Comparison of ENCODE assay signal across 9 mouse cellular contexts in genomic region chr11:118326991-118327971, GRCm38 (mm10). TPM values are rescaled to one million over a fixed set of nuclear protein-coding genes. Genes with fewer than 3 reads are reported as not detected.
DNase-seq lines count a peak whose midpoint lies in the region; ATAC-seq and TF ChIP-seq lines count a peak whose summit lies in the region.
"Had no signal": no experiment of that assay in that cellular context is flagged by ENCODE, and none has a peak within 500 bp of the region (broad histone marks: within the 10 kb centered on the region; RNA-seq: fewer than 3 reads in every experiment).

No protein-coding gene starts in this region.

- H3K9ac ChIP-seq in forebrain, postnatal 0 days = peak overlapping the region; percentile 41
- H3K9ac ChIP-seq in heart, postnatal 0 days (replicated peaks; ENCODE audit: low read depth, low read length) = no peak overlapping the region
- no peak overlapping the region for H3K9ac ChIP-seq in stomach, embryonic 15.5 days

- 34% methylated on average over 24 of the region's 24 CpGs for WGBS in forebrain, postnatal 0 days
- 47% methylated on average over 24 of the region's 24 CpGs for WGBS in heart, postnatal 0 days
- WGBS in stomach, embryonic 15.5 days = 65% methylated on average over 24 of the region's 24 CpGs

- H3K4me1 ChIP-seq in forebrain, postnatal 0 days (ENCODE audit: insufficient read depth) = peaks cover 25% of the 10 kb centered on the region
- peaks cover 17% of the 10 kb centered on the region for H3K4me1 ChIP-seq in heart, postnatal 0 days (ENCODE audit: control insufficient read depth, insufficient read depth)
- H3K4me1 ChIP-seq in stomach, embryonic 15.5 days = peaks cover 16% of the 10 kb centered on the region

- TF ChIP-seq CTCF in forebrain, postnatal 0 days (IDR thresholded peaks at IDR 0.05; ENCODE audit: low read depth) = no peak
- no peak for TF ChIP-seq CTCF in heart, postnatal 0 days (IDR thresholded peaks at IDR 0.05; ENCODE audit: low read depth)

- no peak overlapping the region for H3K4me3 ChIP-seq in forebrain, postnatal 0 days (ENCODE audit: low read depth, low read length)
- H3K4me3 ChIP-seq in heart, postnatal 0 days (ENCODE audit: low read depth, low read length) = no peak overlapping the region
- no peak overlapping the region for H3K4me3 ChIP-seq in stomach, embryonic 15.5 days (replicated peaks)

- peak; percentile 91 for ATAC-seq in forebrain, postnatal 0 days
- ATAC-seq in heart, postnatal 0 days (ENCODE audit: insufficient read depth, low read depth) = peak; percentile 64
- peak; percentile 70; the same call in 1 of the 2 replicates for ATAC-seq in stomach, embryonic 15.5 days (ENCODE audit: insufficient read depth, low FRiP score, low read depth)

- peak overlapping the region; percentile 36 for H3K4me2 ChIP-seq in forebrain, postnatal 0 days (ENCODE audit: low read depth)
- H3K4me2 ChIP-seq in heart, postnatal 0 days (ENCODE audit: low read depth, low read length) = no peak overlapping the region
- H3K4me2 ChIP-seq in stomach, embryonic 15.5 days = no peak overlapping the region; the same call in 1 of the 2 replicates

- DNase-seq in R1 (ENCODE audit: low read depth, low spot score) = peak; percentile 50
- peak; percentile 64 for DNase-seq in cerebellum, adult 11-12 months
- peak; percentile 89 for DNase-seq in forebrain, postnatal 0 days
- DNase-seq in heart, postnatal 0 days (ENCODE audit: low spot score) = peak; percentile 74
- DNase-seq in layer of hippocampus, adult 9-10 months (ENCODE audit: low spot score) = peak; percentile 75
- DNase-seq in lung, postnatal 14 days = peak; percentile 69
- DNase-seq in thymus, postnatal 10 days (ENCODE audit: low spot score in 2 of 2) = no peak

- no peak for TF ChIP-seq EP300 in heart, postnatal 0 days (IDR thresholded peaks at IDR 0.05; ENCODE audit: low read depth)

- peak overlapping the region; percentile 95 for H3K27ac ChIP-seq in forebrain, postnatal 0 days (ENCODE audit: low read depth, low read length)
- peak overlapping the region; percentile 61 for H3K27ac ChIP-seq in heart, postnatal 0 days (ENCODE audit: low read depth)
- peak overlapping the region; percentile 75 for H3K27ac ChIP-seq in stomach, embryonic 15.5 days

- H3K36me3 ChIP-seq in forebrain, postnatal 0 days (ENCODE audit: insufficient read depth) = no peaks in the 10 kb centered on the region
- H3K36me3 ChIP-seq in heart, postnatal 0 days (replicated peaks; ENCODE audit: control insufficient read depth, insufficient read depth, low read length) = no peaks in the 10 kb centered on the region
- no peaks in the 10 kb centered on the region for H3K36me3 ChIP-seq in stomach, embryonic 15.5 days

- H3K9me3 ChIP-seq in forebrain, postnatal 0 days (ENCODE audit: low read length) = no peaks in the 10 kb centered on the region
- no peaks in the 10 kb centered on the region for H3K9me3 ChIP-seq in heart, postnatal 0 days (replicated peaks; ENCODE audit: control insufficient read depth, low read length)
- no peaks in the 10 kb centered on the region for H3K9me3 ChIP-seq in stomach, embryonic 15.5 days

- no peaks in the 10 kb centered on the region for H3K27me3 ChIP-seq in forebrain, postnatal 0 days (ENCODE audit: insufficient read depth, low read length)
- no peaks in the 10 kb centered on the region for H3K27me3 ChIP-seq in heart, postnatal 0 days (ENCODE audit: control insufficient read depth, insufficient read depth, low read length)
- H3K27me3 ChIP-seq in stomach, embryonic 15.5 days (replicated peaks) = no peaks in the 10 kb centered on the region

RNA-seq across cellular contexts. Expression of gene Cep295nl, which starts 15.0 kb away (rescaled TPM):
- 0.33 and 1.5 TPM in 2 replicates for total RNA-seq in forebrain, postnatal 0 days (2014; rRNA removed)
- 0.14 and 0.21 TPM in 2 replicates for polyA plus RNA-seq in forebrain, postnatal 0 days (2015; fragmentation: Nextera tagmentation; extraction: Ambion mirVana)
- total RNA-seq in heart, postnatal 0 days (2014; rRNA removed; ENCODE audit: low replicate concordance) = not detected in 2 replicates
- 0.19 and 0.31 TPM in 2 replicates for polyA plus RNA-seq in heart, postnatal 0 days (2015; fragmentation: Nextera tagmentation; extraction: Ambion mirVana)
- 0.36 and 0.42 TPM in 2 replicates for polyA plus RNA-seq in stomach, embryonic 15.5 days (2015; fragmentation: Nextera tagmentation; extraction: Ambion mirVana)
- total RNA-seq: common myeloid progenitor, adult 5-6 weeks had no signal

RNA-seq across cellular contexts. Expression of gene Timp2, which starts 28.3 kb away (rescaled TPM):
- total RNA-seq in forebrain, postnatal 0 days (2014; rRNA removed) = 174 and 208 TPM in 2 replicates
- 121 and 165 TPM in 2 replicates for polyA plus RNA-seq in forebrain, postnatal 0 days (2015; fragmentation: Nextera tagmentation; extraction: Ambion mirVana)
- total RNA-seq in heart, postnatal 0 days (2014; rRNA removed; ENCODE audit: low replicate concordance) = 77.5 and 78.5 TPM in 2 replicates
- polyA plus RNA-seq in heart, postnatal 0 days (2015; fragmentation: Nextera tagmentation; extraction: Ambion mirVana) = 61.9 and 65.5 TPM in 2 replicates
- polyA plus RNA-seq in stomach, embryonic 15.5 days (2015; fragmentation: Nextera tagmentation; extraction: Ambion mirVana) = 78.8 and 83.0 TPM in 2 replicates

RNA-seq across cellular contexts. Expression of gene Usp36, which starts 37.2 kb away (rescaled TPM):
- 17.1 and 22.1 TPM in 2 replicates for total RNA-seq in forebrain, postnatal 0 days (2014; rRNA removed)
- polyA plus RNA-seq in forebrain, postnatal 0 days (2015; fragmentation: Nextera tagmentation; extraction: Ambion mirVana) = 6.7 and 9.5 TPM in 2 replicates
- 10.4 and 18.3 TPM in 2 replicates for total RNA-seq in heart, postnatal 0 days (2014; rRNA removed; ENCODE audit: low replicate concordance)
- polyA plus RNA-seq in heart, postnatal 0 days (2015; fragmentation: Nextera tagmentation; extraction: Ambion mirVana) = 5.5 and 6.6 TPM in 2 replicates
- 20.3 and 20.5 TPM in 2 replicates for polyA plus RNA-seq in stomach, embryonic 15.5 days (2015; fragmentation: Nextera tagmentation; extraction: Ambion mirVana)

Comparison
In these comparisons a context has a peak if more than half of its experiments do, and no peak if none do; other contexts are left out.
1. DNase-seq: peak in R1 (single experiment), cerebellum, adult 11-12 months (single experiment), forebrain, postnatal 0 days (single experiment), heart, postnatal 0 days (single experiment), layer of hippocampus, adult 9-10 months (single experiment) and lung, postnatal 14 days (single experiment); none in thymus, postnatal 10 days (0 of 2).
2. Peak in every context shown above with its lines, with median percentiles within 50 percentile points of each other: ATAC-seq and H3K27ac ChIP-seq.